Mouse (Mus musculus) limb, embryonic 15.5 days (tissue): ENCODE data around the gene Gpc6. TPM values are rescaled to one million over a fixed set of nuclear protein-coding genes. Genes with fewer than 3 reads are reported as not detected.

Source experiments
- ATAC-seq: fragments of 200-750 bp; cut with Nextera tagmentation; 2 replicates; pipeline ENCODE4 v1.8.0; 2017; ENCODE audit warnings: low read depth, moderate TSS enrichment; ENCODE audit not compliant: insufficient number of reproducible peaks, low FRiP score, low TSS enrichment
- H3K27ac ChIP-seq: fragments of 300-500 bp; sonication (generic); 2 replicates; pipeline ENCODE4 v1.5.1; 2015; ENCODE audit warnings: moderate library complexity, mild to moderate bottlenecking, inconsistent platforms
- H3K27me3 ChIP-seq: fragments of 300-500 bp; sonication (generic); 2 replicates; pipeline ENCODE4 v1.6.1; 2015; ENCODE audit warnings: inconsistent platforms
- H3K36me3 ChIP-seq: fragments of 300-500 bp; sonication (generic); 2 replicates; pipeline ENCODE4 v1.6.1; 2015; ENCODE audit warnings: inconsistent platforms
- H3K4me1 ChIP-seq: fragments of 300-500 bp; sonication (generic); 2 replicates; pipeline ENCODE4 v1.6.1; 2015; ENCODE audit warnings: inconsistent platforms
- H3K4me2 ChIP-seq: fragments of 300-500 bp; sonication (generic); 2 replicates; pipeline ENCODE4 v1.6.1; 2015; ENCODE audit warnings: mild to moderate bottlenecking, inconsistent platforms
- H3K4me3 ChIP-seq: fragments of 300-500 bp; sonication (generic); 2 replicates; pipeline ENCODE4 v1.5.1; 2015; ENCODE audit warnings: mild to moderate bottlenecking, inconsistent platforms
- H3K9ac ChIP-seq: fragments of 300-500 bp; sonication (generic); 2 replicates; pipeline ENCODE4 v1.6.1; 2015; ENCODE audit warnings: inconsistent platforms
- H3K9me3 ChIP-seq: fragments of 300-500 bp; sonication (generic); 2 replicates; pipeline ENCODE4 v1.6.1; 2016; ENCODE audit warnings: inconsistent platforms
- WGBS: fragments of 180-500 bp; shearing (Covaris S2); methylation state at CpG from one replicate; pipeline ENCODE4 v1.1.7; 2015; 5-methylcytosine and 5-hydroxymethylcytosine counted together
- polyA plus RNA-seq: library from polyadenylated mRNA; unstranded; fragments of >200 nt; fragmentation: Nextera tagmentation; extraction: Ambion mirVana; gene quantifications from 2 replicates; pipeline ENCODE4 v1.2.1, GENCODE M21; 2015

Gene Gpc6
- polyA plus RNA-seq, 1 experiment from 2014 or later: 42.5 TPM

GRCm38 (mm10) chr14:117700670-117701280 lies 775.7 kb downstream of the Gpc6 start:
- Histone ChIP-seq H3K9me3 (no peaks in the 10 kb centered on the region), H3K27me3 (no peaks in the 10 kb centered on the region), H3K36me3 (no peaks in the 10 kb centered on the region), H3K4me3 (no peak overlapping the region), H3K4me1 (no peaks in the 10 kb centered on the region), H3K9ac (no peak overlapping the region), H3K4me2 (no peak overlapping the region), H3K27ac (no peak overlapping the region)
- no peak for ATAC-seq
- WGBS: 84% methylated on average over 10 of the region's 10 CpGs

- ATAC-seq: no peak
- Histone ChIP-seq H3K9me3 (no peaks in the 10 kb centered on the region), H3K27ac (no peak overlapping the region), H3K4me1 (peaks cover 5% of the 10 kb centered on the region; the same call in 1 of the 2 replicates), H3K4me2 (no peak overlapping the region), H3K27me3 (no peaks in the 10 kb centered on the region), H3K36me3 (no peaks in the 10 kb centered on the region), H3K4me3 (no peak overlapping the region), H3K9ac (no peak overlapping the region)
- 80% methylated on average over 3 of the region's 3 CpGs for WGBS
These were observed 783.7 kb downstream of the Gpc6 start for GRCm38 (mm10) chr14:117708817-117709216.

GRCm38 (mm10) chr14:117710463-117710911 lies 785.4 kb downstream of the Gpc6 start:
- Histone ChIP-seq H3K4me2 (no peak overlapping the region), H3K9ac (no peak overlapping the region), H3K4me1 (peaks cover 5% of the 10 kb centered on the region; the same call in 1 of the 2 replicates), H3K36me3 (no peaks in the 10 kb centered on the region), H3K9me3 (no peaks in the 10 kb centered on the region), H3K27me3 (no peaks in the 10 kb centered on the region), H3K4me3 (no peak overlapping the region), H3K27ac (peak overlapping the region; percentile 43)
- peak; percentile 77 for ATAC-seq
- 41% methylated on average over 10 of the region's 10 CpGs for WGBS

- Histone ChIP-seq H3K9me3 (no peaks in the 10 kb centered on the region), H3K36me3 (no peaks in the 10 kb centered on the region), H3K27me3 (no peaks in the 10 kb centered on the region), H3K27ac (no peak overlapping the region), H3K9ac (no peak overlapping the region), H3K4me2 (no peak overlapping the region), H3K4me3 (no peak overlapping the region), H3K4me1 (peaks cover 5% of the 10 kb centered on the region; the same call in 1 of the 2 replicates)
- no peak for ATAC-seq
- 78% methylated on average over 7 of the region's 7 CpGs for WGBS
These were observed 787.2 kb downstream of the Gpc6 start for GRCm38 (mm10) chr14:117712311-117712710.

GRCm38 (mm10) chr14:117714165-117714564 lies 789.0 kb downstream of the Gpc6 start:
- H3K9ac ChIP-seq: no peak overlapping the region
- H3K27ac ChIP-seq: no peak overlapping the region
- H3K4me2 ChIP-seq: no peak overlapping the region
- 48% methylated on average over 8 of the region's 8 CpGs for WGBS
- H3K9me3 ChIP-seq: no peaks in the 10 kb centered on the region
- H3K4me1 ChIP-seq: peaks cover 5% of the 10 kb centered on the region; the same call in 1 of the 2 replicates
- no peaks in the 10 kb centered on the region for H3K36me3 ChIP-seq
- H3K4me3 ChIP-seq: no peak overlapping the region
- H3K27me3 ChIP-seq: no peaks in the 10 kb centered on the region
- no peak for ATAC-seq

GRCm38 (mm10) chr14:117716305-117716704 lies 791.2 kb downstream of the Gpc6 start:
- Histone ChIP-seq H3K9me3 (no peaks in the 10 kb centered on the region), H3K27ac (no peak overlapping the region), H3K36me3 (no peaks in the 10 kb centered on the region), H3K4me3 (no peak overlapping the region), H3K27me3 (no peaks in the 10 kb centered on the region), H3K4me2 (no peak overlapping the region), H3K4me1 (no peaks in the 10 kb centered on the region), H3K9ac (no peak overlapping the region)
- 90% methylated on average over 3 of the region's 3 CpGs for WGBS
- ATAC-seq: no peak

GRCm38 (mm10) chr14:117728741-117729140 lies 803.6 kb downstream of the Gpc6 start:
- no peak overlapping the region for H3K27ac ChIP-seq
- no peaks in the 10 kb centered on the region for H3K27me3 ChIP-seq
- ATAC-seq: no peak
- no peak overlapping the region for H3K4me3 ChIP-seq
- WGBS: 83% methylated on average over 2 of the region's 2 CpGs
- no peaks in the 10 kb centered on the region for H3K4me1 ChIP-seq
- no peaks in the 10 kb centered on the region for H3K36me3 ChIP-seq
- no peak overlapping the region for H3K4me2 ChIP-seq
- H3K9me3 ChIP-seq: no peaks in the 10 kb centered on the region
- no peak overlapping the region for H3K9ac ChIP-seq

- WGBS: 76% methylated on average over 7 of the region's 7 CpGs
- H3K36me3 ChIP-seq: no peaks in the 10 kb centered on the region
- H3K27me3 ChIP-seq: no peaks in the 10 kb centered on the region
- no peak overlapping the region for H3K4me2 ChIP-seq
- H3K9me3 ChIP-seq: no peaks in the 10 kb centered on the region
- ATAC-seq: no peak
- H3K4me1 ChIP-seq: no peaks in the 10 kb centered on the region
- H3K4me3 ChIP-seq: no peak overlapping the region
- no peak overlapping the region for H3K9ac ChIP-seq
- no peak overlapping the region for H3K27ac ChIP-seq
These were observed 830.1 kb downstream of the Gpc6 start for GRCm38 (mm10) chr14:117755231-117755630.

- H3K36me3 ChIP-seq: no peaks in the 10 kb centered on the region
- no peaks in the 10 kb centered on the region for H3K27me3 ChIP-seq
- 78% methylated on average over 7 of the region's 7 CpGs for WGBS
- H3K4me3 ChIP-seq: no peak overlapping the region
- no peaks in the 10 kb centered on the region for H3K4me1 ChIP-seq
- no peak overlapping the region for H3K4me2 ChIP-seq
- H3K9me3 ChIP-seq: no peaks in the 10 kb centered on the region
- 0 out of 2 replicates have a peak overlapping the region, but pooled peaks have one; percentile 43 for H3K27ac ChIP-seq
- ATAC-seq: no peak
- no peak overlapping the region for H3K9ac ChIP-seq
These were observed 831.4 kb downstream of the Gpc6 start for GRCm38 (mm10) chr14:117756505-117756904.

- WGBS: 81% methylated on average over 6 of the region's 6 CpGs
These were observed 832.8 kb downstream of the Gpc6 start for GRCm38 (mm10) chr14:117757790-117758358.

GRCm38 (mm10) chr14:117760830-117761517 lies 835.9 kb downstream of the Gpc6 start:
- H3K4me1 ChIP-seq: no peaks in the 10 kb centered on the region
- no peak overlapping the region for H3K9ac ChIP-seq
- no peak overlapping the region for H3K27ac ChIP-seq
- H3K4me3 ChIP-seq: no peak overlapping the region
- WGBS: 73% methylated on average over 4 of the region's 4 CpGs
- H3K27me3 ChIP-seq: no peaks in the 10 kb centered on the region
- no peak for ATAC-seq
- H3K9me3 ChIP-seq: no peaks in the 10 kb centered on the region
- no peak overlapping the region for H3K4me2 ChIP-seq
- no peaks in the 10 kb centered on the region for H3K36me3 ChIP-seq

More at GRCm38 (mm10) chr14:117757790-117758358, 832.8 kb downstream of the Gpc6 start:
- no peaks in the 10 kb centered on the region for H3K4me1 ChIP-seq
- no peak overlapping the region for H3K4me3 ChIP-seq
- no peak overlapping the region for H3K4me2 ChIP-seq
- no peak overlapping the region for H3K9ac ChIP-seq
- H3K9me3 ChIP-seq: no peaks in the 10 kb centered on the region
- H3K27me3 ChIP-seq: no peaks in the 10 kb centered on the region
- H3K36me3 ChIP-seq: no peaks in the 10 kb centered on the region
- no peak overlapping the region for H3K27ac ChIP-seq
- ATAC-seq: no peak

- Histone ChIP-seq H3K4me2 (no peak overlapping the region), H3K27me3 (no peaks in the 10 kb centered on the region), H3K4me1 (no peaks in the 10 kb centered on the region), H3K9me3 (no peaks in the 10 kb centered on the region), H3K9ac (no peak overlapping the region), H3K36me3 (no peaks in the 10 kb centered on the region), H3K4me3 (no peak overlapping the region), H3K27ac (no peak overlapping the region)
- ATAC-seq: no peak
- WGBS: 65% methylated on average over 5 of the region's 5 CpGs
These were observed 837.8 kb downstream of the Gpc6 start for GRCm38 (mm10) chr14:117762934-117763333.
